Mouse (Mus musculus): ENCODE results near the gene Iltifb. TPM values are rescaled to one million over a fixed set of nuclear protein-coding genes. Genes with fewer than 3 reads are reported as not detected.

Iltifb gene
- polyA plus RNA-seq, 1 experiment from 2014 or later, result not detected

Other genes with a start within 250 kb of the Iltifb start
- 54.6 and 60.8 TPM in 2 replicates for gene Mdm1, start 153.2 kb downstream of the Iltifb start, polyA plus RNA-seq (2014; fragmentation: Nextera tagmentation; extraction: Ambion mirVana)
- not detected in 2 replicates for gene Il22, start 90.1 kb downstream of the Iltifb start, polyA plus RNA-seq (2014; fragmentation: Nextera tagmentation; extraction: Ambion mirVana)
- not detected in 2 replicates for gene Gm32717, start 54.3 kb downstream of the Iltifb start, polyA plus RNA-seq (2014; fragmentation: Nextera tagmentation; extraction: Ambion mirVana)
- gene Gm32802, start 36.4 kb downstream of the Iltifb start, polyA plus RNA-seq (2014; fragmentation: Nextera tagmentation; extraction: Ambion mirVana), result not detected in 2 replicates
- not detected in 2 replicates for gene Gm9040, start 31.9 kb upstream of the Iltifb start, polyA plus RNA-seq (2014; fragmentation: Nextera tagmentation; extraction: Ambion mirVana)
- gene Gm9044, start 37.4 kb upstream of the Iltifb start, polyA plus RNA-seq (2014; fragmentation: Nextera tagmentation; extraction: Ambion mirVana), result not detected in 2 replicates
- gene Gm9045, start 42.8 kb upstream of the Iltifb start, polyA plus RNA-seq (2014; fragmentation: Nextera tagmentation; extraction: Ambion mirVana), result 0.10 TPM in 1 of 2 replicates, not detected in the other
- not detected in 2 replicates for gene Gm9046, start 48.2 kb upstream of the Iltifb start, polyA plus RNA-seq (2014; fragmentation: Nextera tagmentation; extraction: Ambion mirVana)
- not detected in 2 replicates for gene Gm9048, start 53.6 kb upstream of the Iltifb start, polyA plus RNA-seq (2014; fragmentation: Nextera tagmentation; extraction: Ambion mirVana)
- gene Gm9049, start 59.1 kb upstream of the Iltifb start, polyA plus RNA-seq (2014; fragmentation: Nextera tagmentation; extraction: Ambion mirVana), result 0.10 TPM in 1 of 2 replicates, not detected in the other
- not detected in 2 replicates for gene Ifng, start 146.0 kb upstream of the Iltifb start, polyA plus RNA-seq (2014; fragmentation: Nextera tagmentation; extraction: Ambion mirVana)

Data from embryonic facial prominence, embryonic 11.5 days (tissue).